Mouse (Mus musculus): ENCODE measurements at regions not wholly inside any gene's neighbourhood (a gene's known extent, or its start where the extent isn't known, plus 50 kb on each side); places are given as distances from the start of the nearest gene placed in this dataset.

- no peak for TF ChIP-seq POLR2A (IDR thresholded peaks at IDR 0.05; ENCODE audit: borderline replicate concordance, insufficient read depth, low read length)
- no peak for TF ChIP-seq CTCF (IDR thresholded peaks at IDR 0.05; ENCODE audit: borderline replicate concordance, insufficient read depth, low read depth, low read length)
- Histone ChIP-seq H3K27me3 (ENCODE audit: control insufficient read depth, insufficient read depth, low read length) (no peaks in the 10 kb centered on the region; the same call in 1 of the 2 replicates), H3K4me3 (replicated peaks; ENCODE audit: insufficient read depth, low read depth, low read length) (no peak overlapping the region), H3K4me1 (ENCODE audit: control insufficient read depth, insufficient read depth, low read length) (no peaks in the 10 kb centered on the region), H3K27ac (ENCODE audit: insufficient read depth, low read length) (no peak overlapping the region)
- no peak for DNase-seq
- 98% methylated on average over 3 of the region's 3 CpGs for WGBS
These were observed 105.2 kb downstream of the Akap11 start for GRCm38 (mm10) chr14:78431406-78431805.

GRCm38 (mm10) chr14:78428233-78429019 is 108.2 kb downstream of the Akap11 start:
- no peak for TF ChIP-seq CTCF (IDR thresholded peaks at IDR 0.05; ENCODE audit: borderline replicate concordance, insufficient read depth, low read depth, low read length)
- TF ChIP-seq POLR2A (IDR thresholded peaks at IDR 0.05; ENCODE audit: borderline replicate concordance, insufficient read depth, low read length), result no peak
- Histone ChIP-seq H3K4me1 (ENCODE audit: control insufficient read depth, insufficient read depth, low read length) (no peaks in the 10 kb centered on the region), H3K27ac (ENCODE audit: insufficient read depth, low read length) (no peak overlapping the region), H3K27me3 (ENCODE audit: control insufficient read depth, insufficient read depth, low read length) (no peaks in the 10 kb centered on the region), H3K4me3 (replicated peaks; ENCODE audit: insufficient read depth, low read depth, low read length) (no peak overlapping the region)
- 44% methylated on average over 10 of the region's 10 CpGs for WGBS
- peak in 1 of 2 experiments; percentile 3 for DNase-seq

GRCm38 (mm10) chr14:78427062-78427461 is 109.5 kb downstream of the Akap11 start:
- Histone ChIP-seq H3K4me1 (ENCODE audit: control insufficient read depth, insufficient read depth, low read length) (no peaks in the 10 kb centered on the region), H3K27me3 (ENCODE audit: control insufficient read depth, insufficient read depth, low read length) (no peaks in the 10 kb centered on the region), H3K4me3 (replicated peaks; ENCODE audit: insufficient read depth, low read depth, low read length) (no peak overlapping the region), H3K27ac (ENCODE audit: insufficient read depth, low read length) (no peak overlapping the region)
- TF ChIP-seq CTCF (IDR thresholded peaks at IDR 0.05; ENCODE audit: borderline replicate concordance, insufficient read depth, low read depth, low read length), result no peak
- no peak for TF ChIP-seq POLR2A (IDR thresholded peaks at IDR 0.05; ENCODE audit: borderline replicate concordance, insufficient read depth, low read length)
- no peak for DNase-seq
- WGBS, result 91% methylated on average over 3 of the region's 3 CpGs

GRCm38 (mm10) chr14:78422601-78423000 is 114.0 kb downstream of the Akap11 start:
- Histone ChIP-seq H3K27ac (ENCODE audit: insufficient read depth, low read length) (no peak overlapping the region), H3K4me3 (replicated peaks; ENCODE audit: insufficient read depth, low read depth, low read length) (no peak overlapping the region), H3K4me1 (ENCODE audit: control insufficient read depth, insufficient read depth, low read length) (no peaks in the 10 kb centered on the region), H3K27me3 (ENCODE audit: control insufficient read depth, insufficient read depth, low read length) (no peaks in the 10 kb centered on the region)
- TF ChIP-seq CTCF (IDR thresholded peaks at IDR 0.05; ENCODE audit: borderline replicate concordance, insufficient read depth, low read depth, low read length), result no peak
- TF ChIP-seq POLR2A (IDR thresholded peaks at IDR 0.05; ENCODE audit: borderline replicate concordance, insufficient read depth, low read length), result no peak
- 45% methylated on average over 3 of the region's 3 CpGs for WGBS
- no peak for DNase-seq

GRCm38 (mm10) chr14:78420966-78421365 is 113.1 kb upstream of the Tnfsf11 start:
- H3K4me3 ChIP-seq (replicated peaks; ENCODE audit: insufficient read depth, low read depth, low read length), result no peak overlapping the region
- no peak overlapping the region for H3K27ac ChIP-seq (ENCODE audit: insufficient read depth, low read length)
- DNase-seq, result no peak
- no peaks in the 10 kb centered on the region for H3K4me1 ChIP-seq (ENCODE audit: control insufficient read depth, insufficient read depth, low read length)
- TF ChIP-seq CTCF (IDR thresholded peaks at IDR 0.05; ENCODE audit: borderline replicate concordance, insufficient read depth, low read depth, low read length) (no peak), POLR2A (IDR thresholded peaks at IDR 0.05; ENCODE audit: borderline replicate concordance, insufficient read depth, low read length) (no peak)
- no peaks in the 10 kb centered on the region for H3K27me3 ChIP-seq (ENCODE audit: control insufficient read depth, insufficient read depth, low read length)
- 10% methylated on average over 2 of the region's 2 CpGs for WGBS

GRCm38 (mm10) chr14:78420176-78420575 is 112.3 kb upstream of the Tnfsf11 start:
- H3K4me3 ChIP-seq (replicated peaks; ENCODE audit: insufficient read depth, low read depth, low read length), result no peak overlapping the region
- no peak for TF ChIP-seq CTCF (IDR thresholded peaks at IDR 0.05; ENCODE audit: borderline replicate concordance, insufficient read depth, low read depth, low read length)
- H3K27me3 ChIP-seq (ENCODE audit: control insufficient read depth, insufficient read depth, low read length), result no peaks in the 10 kb centered on the region
- H3K4me1 ChIP-seq (ENCODE audit: control insufficient read depth, insufficient read depth, low read length), result no peaks in the 10 kb centered on the region
- no peak for DNase-seq
- 82% methylated on average over 3 of the region's 3 CpGs for WGBS
- no peak overlapping the region for H3K27ac ChIP-seq (ENCODE audit: insufficient read depth, low read length)

GRCm38 (mm10) chr14:78405568-78405967 is 97.7 kb upstream of the Tnfsf11 start:
- Histone ChIP-seq H3K4me1 (ENCODE audit: control insufficient read depth, insufficient read depth, low read length) (no peaks in the 10 kb centered on the region), H3K27me3 (ENCODE audit: control insufficient read depth, insufficient read depth, low read length) (no peaks in the 10 kb centered on the region), H3K4me3 (replicated peaks; ENCODE audit: insufficient read depth, low read depth, low read length) (no peak overlapping the region), H3K27ac (ENCODE audit: insufficient read depth, low read length) (no peak overlapping the region)
- no peak for DNase-seq
- WGBS, result 13% methylated on average over 3 of the region's 3 CpGs
- TF ChIP-seq POLR2A (IDR thresholded peaks at IDR 0.05; ENCODE audit: borderline replicate concordance, insufficient read depth, low read length) (no peak), CTCF (IDR thresholded peaks at IDR 0.05; ENCODE audit: borderline replicate concordance, insufficient read depth, low read depth, low read length) (no peak)

- Histone ChIP-seq H3K27me3 (ENCODE audit: control insufficient read depth, insufficient read depth, low read length) (no peaks in the 10 kb centered on the region), H3K4me3 (replicated peaks; ENCODE audit: insufficient read depth, low read depth, low read length) (no peak overlapping the region), H3K27ac (ENCODE audit: insufficient read depth, low read length) (no peak overlapping the region), H3K4me1 (ENCODE audit: control insufficient read depth, insufficient read depth, low read length) (no peaks in the 10 kb centered on the region)
- TF ChIP-seq POLR2A (IDR thresholded peaks at IDR 0.05; ENCODE audit: borderline replicate concordance, insufficient read depth, low read length) (no peak), CTCF (IDR thresholded peaks at IDR 0.05; ENCODE audit: borderline replicate concordance, insufficient read depth, low read depth, low read length) (no peak)
- DNase-seq, result no peak
- WGBS, result 66% methylated on average over 2 of the region's 2 CpGs
These were observed 90.1 kb upstream of the Tnfsf11 start for GRCm38 (mm10) chr14:78397914-78398313.
